Mouse (Mus musculus): ENCODE results near the gene Ndst2. TPM values are rescaled to one million over a fixed set of nuclear protein-coding genes. Genes with fewer than 3 reads are reported as not detected.
A peak's percentile ranks its signal among the peaks of the same experiment; 100 is the strongest.
"Not testable (repeated sequence)": the region's sequence is repeated elsewhere in the genome, so short reads cannot be mapped to it uniquely, and the experiment has no call there.

Ndst2 gene
- polyA plus RNA-seq, 1 experiment from 2014 or later = 23.3 TPM

- WGBS = 94% methylated on average over 12 of the region's 12 CpGs
- peaks cover 18% of the 10 kb centered on the region for H3K36me3 ChIP-seq (replicated peaks; ENCODE audit: control insufficient read depth, insufficient read depth, low read depth, low read length)
- ATAC-seq (replicated peaks; ENCODE audit: insufficient number of reproducible peaks, low FRiP score, low TSS enrichment, low read depth) = no peak
Observed at GRCm38 (mm10) chr14:20723006-20723405, 11.4 kb downstream of the Ndst2 start.

GRCm38 (mm10) chr14:20721371-20721770, 13.0 kb downstream of the Ndst2 start:
- WGBS = 90% methylated on average over 4 of the region's 4 CpGs

More at GRCm38 (mm10) chr14:20723006-20723405, 11.4 kb downstream of the Ndst2 start:
- no peak for DNase-seq (ENCODE audit: low spot score)
- H3K4me2 ChIP-seq (ENCODE audit: low read depth, low read length) = no peak overlapping the region
- no peak overlapping the region for H3K4me3 ChIP-seq (ENCODE audit: low read depth, low read length)
- H3K27me3 ChIP-seq (ENCODE audit: control insufficient read depth, insufficient read depth, low read length) = no peaks in the 10 kb centered on the region
- no peak overlapping the region for H3K9ac ChIP-seq (replicated peaks; ENCODE audit: low read length)
- no peak overlapping the region for H3K27ac ChIP-seq (replicated peaks; ENCODE audit: low read depth, low read length)
- H3K9me3 ChIP-seq (replicated peaks; ENCODE audit: control insufficient read depth, low read length) = no peaks in the 10 kb centered on the region
- H3K4me1 ChIP-seq (ENCODE audit: control insufficient read depth, insufficient read depth, low read length) = no peaks in the 10 kb centered on the region

GRCm38 (mm10) chr14:20719767-20720166, 14.6 kb downstream of the Ndst2 start:
- H3K36me3 ChIP-seq (replicated peaks; ENCODE audit: control insufficient read depth, insufficient read depth, low read depth, low read length) = peaks cover 27% of the 10 kb centered on the region
- WGBS = 91% methylated on average over 12 of the region's 12 CpGs

More at GRCm38 (mm10) chr14:20721371-20721770, 13.0 kb downstream of the Ndst2 start:
- Histone ChIP-seq H3K4me2 (ENCODE audit: low read depth, low read length) (no peak overlapping the region), H3K4me1 (ENCODE audit: control insufficient read depth, insufficient read depth, low read length) (no peaks in the 10 kb centered on the region), H3K27ac (replicated peaks; ENCODE audit: low read depth, low read length) (no peak overlapping the region), H3K36me3 (replicated peaks; ENCODE audit: control insufficient read depth, insufficient read depth, low read depth, low read length) (peaks cover 18% of the 10 kb centered on the region), H3K4me3 (ENCODE audit: low read depth, low read length) (no peak overlapping the region), H3K9me3 (replicated peaks; ENCODE audit: control insufficient read depth, low read length) (no peaks in the 10 kb centered on the region), H3K9ac (replicated peaks; ENCODE audit: low read length) (no peak overlapping the region), H3K27me3 (ENCODE audit: control insufficient read depth, insufficient read depth, low read length) (no peaks in the 10 kb centered on the region)
- DNase-seq (ENCODE audit: low spot score) (no peak), ATAC-seq (replicated peaks; ENCODE audit: insufficient number of reproducible peaks, low FRiP score, low TSS enrichment, low read depth) (0 out of 2 replicates have a peak, but pooled peaks have one; percentile 42)

GRCm38 (mm10) chr14:20718443-20718842, 15.9 kb downstream of the Ndst2 start:
- Histone ChIP-seq H3K27me3 (ENCODE audit: control insufficient read depth, insufficient read depth, low read length) (no peaks in the 10 kb centered on the region), H3K4me1 (ENCODE audit: control insufficient read depth, insufficient read depth, low read length) (no peaks in the 10 kb centered on the region), H3K27ac (replicated peaks; ENCODE audit: low read depth, low read length) (no peak overlapping the region), H3K36me3 (replicated peaks; ENCODE audit: control insufficient read depth, insufficient read depth, low read depth, low read length) (peaks cover 33% of the 10 kb centered on the region), H3K4me2 (ENCODE audit: low read depth, low read length) (no peak overlapping the region), H3K9me3 (replicated peaks; ENCODE audit: control insufficient read depth, low read length) (no peaks in the 10 kb centered on the region), H3K9ac (replicated peaks; ENCODE audit: low read length) (no peak overlapping the region), H3K4me3 (ENCODE audit: low read depth, low read length) (no peak overlapping the region)
- ATAC-seq (replicated peaks; ENCODE audit: insufficient number of reproducible peaks, low FRiP score, low TSS enrichment, low read depth) (no peak), DNase-seq (ENCODE audit: low spot score) (no peak)
- 90% methylated on average over 10 of the region's 10 CpGs for WGBS

More at GRCm38 (mm10) chr14:20719767-20720166, 14.6 kb downstream of the Ndst2 start:
- H3K27me3 ChIP-seq (ENCODE audit: control insufficient read depth, insufficient read depth, low read length) = no peaks in the 10 kb centered on the region
- H3K4me1 ChIP-seq (ENCODE audit: control insufficient read depth, insufficient read depth, low read length) = no peaks in the 10 kb centered on the region
- DNase-seq (ENCODE audit: low spot score) (no peak), ATAC-seq (replicated peaks; ENCODE audit: insufficient number of reproducible peaks, low FRiP score, low TSS enrichment, low read depth) (no peak)
- H3K27ac ChIP-seq (replicated peaks; ENCODE audit: low read depth, low read length) = no peak overlapping the region
- no peak overlapping the region for H3K9ac ChIP-seq (replicated peaks; ENCODE audit: low read length)
- H3K4me3 ChIP-seq (ENCODE audit: low read depth, low read length) = no peak overlapping the region
- no peaks in the 10 kb centered on the region for H3K9me3 ChIP-seq (replicated peaks; ENCODE audit: control insufficient read depth, low read length)
- no peak overlapping the region for H3K4me2 ChIP-seq (ENCODE audit: low read depth, low read length)

- 80% methylated on average over 11 of the region's 11 CpGs for WGBS
- ATAC-seq (replicated peaks; ENCODE audit: insufficient number of reproducible peaks, low FRiP score, low TSS enrichment, low read depth) = no peak
- no peak for DNase-seq (ENCODE audit: low spot score)
- Histone ChIP-seq H3K27me3 (ENCODE audit: control insufficient read depth, insufficient read depth, low read length) (no peaks in the 10 kb centered on the region), H3K4me3 (ENCODE audit: low read depth, low read length) (no peak overlapping the region), H3K9me3 (replicated peaks; ENCODE audit: control insufficient read depth, low read length) (no peaks in the 10 kb centered on the region), H3K4me1 (ENCODE audit: control insufficient read depth, insufficient read depth, low read length) (no peaks in the 10 kb centered on the region; the same call in 1 of the 2 replicates), H3K27ac (replicated peaks; ENCODE audit: low read depth, low read length) (no peak overlapping the region), H3K9ac (replicated peaks; ENCODE audit: low read length) (no peak overlapping the region), H3K4me2 (ENCODE audit: low read depth, low read length) (no peak overlapping the region), H3K36me3 (replicated peaks; ENCODE audit: control insufficient read depth, insufficient read depth, low read depth, low read length) (peaks cover 33% of the 10 kb centered on the region)
Observed at GRCm38 (mm10) chr14:20713832-20714231, 20.5 kb downstream of the Ndst2 start.

GRCm38 (mm10) chr14:20708239-20708638, 26.1 kb downstream of the Ndst2 start:
- no peaks in the 10 kb centered on the region for H3K9me3 ChIP-seq (replicated peaks; ENCODE audit: control insufficient read depth, low read length)
- no peaks in the 10 kb centered on the region for H3K27me3 ChIP-seq (ENCODE audit: control insufficient read depth, insufficient read depth, low read length)
- DNase-seq (ENCODE audit: low spot score) (no peak), ATAC-seq (replicated peaks; ENCODE audit: insufficient number of reproducible peaks, low FRiP score, low TSS enrichment, low read depth) (no peak)
- peak overlapping the region; percentile 93 for H3K9ac ChIP-seq (replicated peaks; ENCODE audit: low read length)
- H3K36me3 ChIP-seq (replicated peaks; ENCODE audit: control insufficient read depth, insufficient read depth, low read depth, low read length) = peaks cover 7% of the 10 kb centered on the region
- peak overlapping the region; percentile 94 for H3K4me3 ChIP-seq (ENCODE audit: low read depth, low read length)
- H3K4me1 ChIP-seq (ENCODE audit: control insufficient read depth, insufficient read depth, low read length) = no peaks in the 10 kb centered on the region; the same call in 1 of the 2 replicates
- H3K4me2 ChIP-seq (ENCODE audit: low read depth, low read length) = peak overlapping the region; percentile 65
- 12% methylated on average over 10 of the region's 10 CpGs for WGBS
- no peak overlapping the region for H3K27ac ChIP-seq (replicated peaks; ENCODE audit: low read depth, low read length)

- H3K4me1 ChIP-seq (ENCODE audit: control insufficient read depth, insufficient read depth, low read length) = no peaks in the 10 kb centered on the region; the same call in 1 of the 2 replicates
- H3K27me3 ChIP-seq (ENCODE audit: control insufficient read depth, insufficient read depth, low read length) = no peaks in the 10 kb centered on the region
- 0 out of 2 replicates have a peak within 1 kb of the TSS, but pooled peaks have one; percentile 66 for H3K27ac ChIP-seq (replicated peaks; ENCODE audit: low read depth, low read length)
- DNase-seq (ENCODE audit: low spot score) (peak; percentile 93), ATAC-seq (replicated peaks; ENCODE audit: insufficient number of reproducible peaks, low FRiP score, low TSS enrichment, low read depth) (peak; percentile 91)
- peak within 1 kb of the TSS; percentile 93 for H3K9ac ChIP-seq (replicated peaks; ENCODE audit: low read length)
- H3K4me2 ChIP-seq (ENCODE audit: low read depth, low read length) = peak within 1 kb of the TSS; percentile 65
- no peaks in the 10 kb centered on the region for H3K9me3 ChIP-seq (replicated peaks; ENCODE audit: control insufficient read depth, low read length)
- peak within 1 kb of the TSS; percentile 94 for H3K4me3 ChIP-seq (ENCODE audit: low read depth, low read length)
- H3K36me3 ChIP-seq (replicated peaks; ENCODE audit: control insufficient read depth, insufficient read depth, low read depth, low read length) = peaks cover 2% of the 10 kb centered on the region; the same call in 1 of the 2 replicates
- under 1% methylated on average over 61 of the region's 80 CpGs for WGBS
Observed at GRCm38 (mm10) chr14:20707201-20708190, 26.9 kb downstream of the Ndst2 start, which contains the start of gene Zswim8. Gene Zswim8, plus strand, starts transcription at chr14:20707552.

- Histone ChIP-seq H3K27ac (replicated peaks; ENCODE audit: low read depth, low read length) (0 out of 2 replicates have a peak overlapping the region, but pooled peaks have one; percentile 59), H3K4me3 (ENCODE audit: low read depth, low read length) (peak overlapping the region; percentile 63), H3K4me2 (ENCODE audit: low read depth, low read length) (peak overlapping the region; percentile 58), H3K9ac (replicated peaks; ENCODE audit: low read length) (peak overlapping the region; percentile 79)
- not testable (repeated sequence) for H3K9me3 ChIP-seq (replicated peaks; ENCODE audit: control insufficient read depth, low read length); H3K36me3 ChIP-seq (replicated peaks; ENCODE audit: control insufficient read depth, insufficient read depth, low read depth, low read length); H3K27me3 ChIP-seq (ENCODE audit: control insufficient read depth, insufficient read depth, low read length); ATAC-seq (replicated peaks; ENCODE audit: insufficient number of reproducible peaks, low FRiP score, low TSS enrichment, low read depth); H3K4me1 ChIP-seq (ENCODE audit: control insufficient read depth, insufficient read depth, low read length); DNase-seq (ENCODE audit: low spot score)
- WGBS = 15% methylated on average over 7 of the region's 8 CpGs
Observed at GRCm38 (mm10) chr14:20703461-20703860, 30.9 kb downstream of the Ndst2 start.
